Mouse (Mus musculus) intestine, postnatal 0 days (tissue): ENCODE data around the gene Mrps18b. TPM values are rescaled to one million over a fixed set of nuclear protein-coding genes. Genes with fewer than 3 reads are reported as not detected.

Experiments
- ATAC-seq: fragments of 200-750 bp; cut with Nextera tagmentation; 2 replicates; pipeline ENCODE4 v1.8.0; 2017; ENCODE audit warnings: mild to moderate bottlenecking, moderate TSS enrichment, moderate library complexity
- H3K27ac ChIP-seq: fragments of 300-500 bp; sonication (generic); 2 replicates; pipeline ENCODE4 v1.5.1; 2014; ENCODE audit warnings: mild to moderate bottlenecking, low read depth, low read length, moderate library complexity
- H3K27me3 ChIP-seq: fragments of 300-500 bp; sonication (generic); replicated peaks from 2 replicates; pipeline ENCODE4 v1.6.1; 2014; ENCODE audit warnings: low read length, mixed read lengths; ENCODE audit not compliant: control insufficient read depth, insufficient read depth
- H3K36me3 ChIP-seq: fragments of 300-500 bp; sonication (generic); 2 replicates; pipeline ENCODE4 v1.6.1; 2014; ENCODE audit warnings: mild to moderate bottlenecking, moderate library complexity; ENCODE audit not compliant: control insufficient read depth, insufficient read depth
- H3K4me1 ChIP-seq: fragments of 300-500 bp; sonication (generic); replicated peaks from 2 replicates; pipeline ENCODE4 v1.6.1; 2014; ENCODE audit warnings: antibody characterized with exemption, low read length, mixed read lengths; ENCODE audit not compliant: control insufficient read depth, insufficient read depth
- H3K4me2 ChIP-seq: fragments of 300-500 bp; sonication (generic); replicated peaks from 2 replicates; pipeline ENCODE4 v1.6.1; 2014; ENCODE audit warnings: low read depth, mild to moderate bottlenecking, moderate library complexity
- H3K4me3 ChIP-seq: fragments of 300-500 bp; sonication (generic); 2 replicates; pipeline ENCODE4 v1.5.1; 2014; ENCODE audit warnings: low read depth, low read length
- H3K9ac ChIP-seq: fragments of 300-500 bp; sonication (generic); 2 replicates; pipeline ENCODE4 v1.6.1; 2014; ENCODE audit warnings: mild to moderate bottlenecking, low read depth, low read length
- H3K9me3 ChIP-seq: fragments of 300-500 bp; sonication (generic); 2 replicates; pipeline ENCODE4 v1.6.1; 2016; ENCODE audit warnings: mixed run types; ENCODE audit not compliant: control insufficient read depth
- CTCF ChIP-seq: sonication (generic); IDR thresholded peaks from 2 replicates; pipeline ENCODE4 v1.5.1; 2016; ENCODE audit warnings: low read depth, mild to moderate bottlenecking, control low read depth, antibody characterized with exemption, moderate library complexity
- WGBS: fragments of 180-500 bp; shearing (Covaris S2); extraction: QIAGEN DNeasy Blood & Tissue Kit; methylation state at CpG from one replicate; pipeline ENCODE4 v1.1.7; 2014; 5-methylcytosine and 5-hydroxymethylcytosine counted together
- polyA plus RNA-seq: library from polyadenylated mRNA; unstranded; fragments of >200 nt; fragmentation: Nextera tagmentation; extraction: Ambion mirVana; gene quantifications from 2 replicates; pipeline ENCODE4 v1.2.1, GENCODE M21; 2015

Gene Mrps18b
- polyA plus RNA-seq, 1 experiment from 2014 or later: 85.7 TPM

- H3K4me1 ChIP-seq: 0 out of 2 replicates have a peak, but pooled peaks cover 2% of the 10 kb centered on the region
- H3K4me2 ChIP-seq: no peak overlapping the region
- 71% methylated on average over 4 of the region's 4 CpGs for WGBS
- ATAC-seq: no peak
- no peak overlapping the region for H3K9ac ChIP-seq
- H3K36me3 ChIP-seq: peaks cover 18% of the 10 kb centered on the region
- H3K9me3 ChIP-seq: no peaks in the 10 kb centered on the region
- no peak for TF ChIP-seq CTCF
- no peaks in the 10 kb centered on the region for H3K27me3 ChIP-seq
- no peak overlapping the region for H3K4me3 ChIP-seq
- H3K27ac ChIP-seq: no peak overlapping the region
Observed at GRCm38 (mm10) chr17:35903992-35904355, 12.2 kb downstream of the Mrps18b start.

DNA sequence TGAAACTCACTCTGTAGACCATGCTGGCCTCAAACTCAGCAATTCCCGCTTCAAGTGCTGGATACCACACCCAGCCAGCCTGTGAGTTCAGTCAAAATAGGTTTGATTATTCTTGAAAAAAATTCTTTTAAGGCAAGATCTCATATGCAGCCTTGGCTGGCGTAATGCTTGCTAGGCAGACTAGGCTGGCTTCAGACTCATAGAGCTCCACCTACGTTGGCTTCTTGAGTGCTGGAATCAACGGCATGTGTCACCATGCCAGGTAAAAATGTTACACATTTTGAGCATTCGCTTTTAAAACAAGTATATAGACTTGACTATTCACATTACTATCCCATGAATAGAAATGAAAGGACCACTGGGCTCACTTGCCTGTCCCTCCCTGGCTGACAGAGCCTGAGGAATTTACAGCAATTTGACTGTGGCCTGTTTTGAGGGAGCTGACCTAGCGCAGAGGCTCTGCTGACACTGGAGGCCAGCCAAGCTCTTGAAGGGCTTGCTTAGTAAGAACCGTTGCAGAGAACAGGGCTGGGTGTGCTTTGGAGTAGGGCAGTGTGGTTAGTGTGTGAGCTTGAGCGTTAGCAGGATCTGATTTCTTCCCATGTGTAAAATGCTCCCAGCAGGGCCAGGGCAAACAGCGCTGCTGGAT, 12.7 kb downstream of the Mrps18b start:
- Histone ChIP-seq H3K9me3 (no peaks in the 10 kb centered on the region), H3K4me2 (no peak overlapping the region), H3K4me1 (no peaks in the 10 kb centered on the region), H3K9ac (no peak overlapping the region), H3K27me3 (no peaks in the 10 kb centered on the region), H3K27ac (no peak overlapping the region), H3K36me3 (peaks cover 18% of the 10 kb centered on the region), H3K4me3 (no peak overlapping the region)
- ATAC-seq: no peak
- WGBS: 88% methylated on average over 9 of the region's 9 CpGs
- no peak for TF ChIP-seq CTCF

DNA sequence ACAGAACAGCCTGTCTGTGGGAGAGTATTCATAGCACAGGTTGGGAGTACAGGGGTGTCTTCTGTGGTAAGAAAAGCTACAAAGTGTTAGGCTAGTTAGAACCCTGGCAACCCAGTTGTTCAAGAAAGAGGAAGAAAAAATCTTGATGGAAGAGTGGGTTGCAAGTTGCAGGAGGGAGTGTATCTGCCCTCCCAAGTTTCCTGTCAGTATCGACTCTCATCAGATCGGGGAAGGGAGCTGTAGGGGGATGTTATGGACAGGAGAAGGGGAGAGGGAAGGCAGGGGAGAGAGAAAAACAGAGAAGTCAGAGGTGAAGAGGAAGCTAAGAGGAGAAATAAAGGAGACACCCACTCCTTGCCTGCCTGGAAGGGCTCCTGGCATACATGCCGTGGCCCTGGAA, 15.6 kb downstream of the Mrps18b start:
- Histone ChIP-seq H3K9ac (no peak overlapping the region), H3K9me3 (no peaks in the 10 kb centered on the region), H3K4me2 (no peak overlapping the region), H3K4me3 (no peak overlapping the region), H3K4me1 (no peaks in the 10 kb centered on the region), H3K36me3 (peaks cover 14% of the 10 kb centered on the region), H3K27me3 (no peaks in the 10 kb centered on the region), H3K27ac (no peak overlapping the region)
- TF ChIP-seq CTCF: no peak
- ATAC-seq: no peak
- 84% methylated on average over 3 of the region's 3 CpGs for WGBS

- H3K4me2 ChIP-seq: peak overlapping the region; percentile 92
- H3K36me3 ChIP-seq: peaks cover 28% of the 10 kb centered on the region
- peak overlapping the region; percentile 97 for H3K4me3 ChIP-seq
- H3K27ac ChIP-seq: no peak overlapping the region
- H3K27me3 ChIP-seq: no peaks in the 10 kb centered on the region
- no peak for TF ChIP-seq CTCF
- no peaks in the 10 kb centered on the region for H3K4me1 ChIP-seq
- WGBS: 38% methylated on average over 23 of the region's 23 CpGs
- H3K9ac ChIP-seq: peak overlapping the region; percentile 93; the same call in 1 of the 2 replicates
- H3K9me3 ChIP-seq: no peaks in the 10 kb centered on the region
- ATAC-seq: peak; percentile 8
Observed at GRCm38 (mm10) chr17:35897644-35898573, 18.3 kb downstream of the Mrps18b start.

DNA sequence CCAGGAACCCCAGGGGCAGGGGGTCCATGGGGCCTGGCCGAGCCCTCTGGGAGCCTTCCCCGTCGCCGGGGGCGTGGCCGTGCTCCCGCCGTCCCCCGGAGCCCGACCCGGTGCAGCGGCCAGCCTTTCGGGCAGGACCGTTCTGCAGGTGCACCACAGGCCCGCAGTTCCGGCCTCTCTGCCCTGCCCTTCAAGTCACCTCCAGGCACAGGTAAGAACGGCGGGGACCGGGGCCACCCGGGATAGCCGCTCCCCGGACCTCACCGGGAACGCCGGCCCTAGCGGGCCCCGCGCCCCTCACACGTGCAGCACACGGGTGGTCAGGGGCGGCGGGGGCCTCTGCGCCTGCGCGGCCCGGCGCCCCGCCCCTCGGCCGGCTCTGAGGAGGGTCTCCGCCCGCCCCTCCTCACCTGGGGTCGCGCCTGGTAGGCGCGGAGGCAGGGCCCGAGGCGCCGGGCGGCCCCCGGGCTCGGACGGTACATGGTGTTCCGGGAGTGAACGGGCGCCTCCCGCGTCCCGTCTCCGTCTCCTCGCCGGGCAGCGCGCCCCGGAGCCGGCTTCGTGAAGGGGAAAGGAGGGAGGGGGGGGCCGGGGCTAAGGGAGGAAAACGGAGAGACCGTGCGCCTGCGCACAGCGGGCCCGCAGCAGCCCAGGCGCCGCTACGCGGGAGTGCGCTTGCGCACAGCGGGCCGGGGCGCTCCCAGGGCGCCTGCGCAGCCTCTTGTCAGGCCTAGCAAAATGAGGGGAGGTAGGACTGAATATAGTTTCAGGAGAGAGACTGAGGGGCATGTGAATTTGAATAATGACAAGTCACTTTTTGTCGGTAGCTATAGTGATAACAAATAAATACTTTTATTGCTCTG, 19.2 kb downstream of the Mrps18b start, which contains the start of gene 2310061I04Rik:
2310061I04Rik (minus strand) TSS at position 651 of the 863 bp plus-strand sequence.
- TF ChIP-seq CTCF: no peak
- Histone ChIP-seq H3K36me3 (peaks cover 35% of the 10 kb centered on the region), H3K4me1 (no peaks in the 10 kb centered on the region), H3K4me3 (peak within 1 kb of the TSS; percentile 97), H3K27ac (peak within 1 kb of the TSS; percentile 92), H3K27me3 (no peaks in the 10 kb centered on the region), H3K4me2 (peak within 1 kb of the TSS; percentile 92), H3K9me3 (no peaks in the 10 kb centered on the region), H3K9ac (peak within 1 kb of the TSS; percentile 93)
- peak; percentile 85 for ATAC-seq
- WGBS: under 1% methylated on average over 84 of the region's 86 CpGs
